Mouse (Mus musculus) Patski (cell line): Measurements from ENCODE around the gene Gm3005. TPM values are rescaled to one million over a fixed set of nuclear protein-coding genes. Genes with fewer than 3 reads are reported as not detected.
"Not testable (repeated sequence)": the region's sequence is repeated elsewhere in the genome, so short reads cannot be mapped to it uniquely, and the experiment has no call there.

ENCODE experiments used
- ATAC-seq: fragments of 100-300 bp; one replicate; pipeline ENCODE4 v1.8.0; 2021
- CTCF ChIA-PET: fragments of 350-600 bp; sonication (Branson Sonifier 250); formaldehyde crosslinking; loops from one replicate; lab custom pipeline; 2022; ENCODE audit warnings: inconsistent platforms; lab: Charles Lee
- POLR2A ChIA-PET: fragments of 350-600 bp; sonication (Branson Sonifier 250); formaldehyde crosslinking; loops from one replicate; lab custom pipeline; 2022; ENCODE audit warnings: antibody characterized with exemption, inconsistent platforms; lab: Charles Lee
- DNase-seq: peaks from one replicate; pipeline ENCODE4 v3.0.0-alpha.2; 2011; ENCODE audit warnings: low read depth, low spot score
- H3K27me3 ChIP-seq: fragments of 371-371 bp; one replicate; pipeline ENCODE4 v1.5.1; 2021
- in situ Hi-C: fragments of 300-500 bp; cut with MboI; formaldehyde crosslinking; loops from 3 replicates; pipeline ENCODE4 v1.11.1; 2018; ENCODE audit warnings: low pct_unique_long_range_greater_than_20kb, mixed read lengths
- polyA plus RNA-seq: library from polyadenylated mRNA; unstranded; gene quantifications from one replicate; pipeline ENCODE4 v1.2.3, GENCODE M21; 2021

The Gm3005 gene
- not detected for polyA plus RNA-seq

GRCm38 (mm10) chr14:3427803-3428202, at the start of gene Gm3005:
TSS of gene Gm3005 (plus strand) at chr14:3428103.
- CTCF ChIA-PET, in situ Hi-C loops: not testable (repeated sequence)

GRCm38 (mm10) chr14:3394793-3395192, 33.1 kb upstream of the Gm3005 start, which contains the start of gene Gm10413:
TSS of gene Gm10413 (plus strand) at chr14:3395093.
- POLR2A ChIA-PET, CTCF ChIA-PET, DNase-seq, H3K27me3 ChIP-seq, ATAC-seq, in situ Hi-C loops: not testable (repeated sequence)

More at GRCm38 (mm10) chr14:3427803-3428202, at the start of gene Gm3005:
- H3K27me3 ChIP-seq, ATAC-seq, POLR2A ChIA-PET, DNase-seq: not testable (repeated sequence)

- H3K27me3 ChIP-seq, DNase-seq, POLR2A ChIA-PET, CTCF ChIA-PET, in situ Hi-C loops, ATAC-seq: not testable (repeated sequence)
Observed at GRCm38 (mm10) chr14:3412314-3412713, 15.6 kb upstream of the Gm3005 start, which contains the start of gene Gm10409. TSS of gene Gm10409 (plus strand) at chr14:3412614.

- DNase-seq, POLR2A ChIA-PET, H3K27me3 ChIP-seq, ATAC-seq, CTCF ChIA-PET, in situ Hi-C loops: not testable (repeated sequence)
Observed at GRCm38 (mm10) chr14:3449079-3449478, 21.2 kb downstream of the Gm3005 start, which contains the start of gene Gm10408. TSS of gene Gm10408 (plus strand) at chr14:3449379.

GRCm38 (mm10) chr14:3634212-3634611, 206.3 kb downstream of the Gm3005 start, which contains the start of gene Gm3012:
TSS of gene Gm3012 (plus strand) at chr14:3634512.
- in situ Hi-C loops, DNase-seq, POLR2A ChIA-PET, H3K27me3 ChIP-seq, ATAC-seq, CTCF ChIA-PET: not testable (repeated sequence)

Other genes starting within 250 kb of the Gm3005 start
- gene Gm5795, start 239.8 kb upstream of the Gm3005 start, polyA plus RNA-seq, result not detected
- not detected for gene D830030K20Rik, start 219.6 kb upstream of the Gm3005 start, polyA plus RNA-seq
- not detected for gene Gm2956, start 95.5 kb upstream of the Gm3005 start, polyA plus RNA-seq
- gene Gm10413, start 33.0 kb upstream of the Gm3005 start, polyA plus RNA-seq, result not detected
- 0.06 TPM for gene Gm10409, start 15.5 kb upstream of the Gm3005 start, polyA plus RNA-seq
- gene Gm10408, start 21.3 kb downstream of the Gm3005 start, polyA plus RNA-seq, result not detected
- gene Gm3012, start 206.4 kb downstream of the Gm3005 start, polyA plus RNA-seq, result not detected
- gene Gm3020, start 223.9 kb downstream of the Gm3005 start, polyA plus RNA-seq, result 0.06 TPM